Mouse (Mus musculus) naive thymus-derived CD4-positive, alpha-beta T cell, adult 2 months (primary cell): ENCODE measurements at regions not wholly inside any gene's neighbourhood (a gene's known extent, or its start where the extent isn't known, plus 50 kb on each side); places are given as distances from the start of the nearest gene placed in this dataset.
"Not testable (repeated sequence)": the region's sequence is repeated elsewhere in the genome, so short reads cannot be mapped to it uniquely, and the experiment has no call there.

Experiments
- DNase-seq: peaks from one replicate; pipeline ENCODE4 v3.0.0-alpha.2; 2011; ENCODE audit warnings: low read depth

- no peak for DNase-seq
Measured at GRCm38 (mm10) chr2:79022954-79023353, 155.0 kb downstream of the Ube2e3 start.

- no peak for DNase-seq
Measured at GRCm38 (mm10) chr2:79025678-79026077, 157.8 kb downstream of the Ube2e3 start.

- DNase-seq, result no peak
Measured at GRCm38 (mm10) chr2:79030990-79031389, 163.1 kb downstream of the Ube2e3 start.

GRCm38 (mm10) chr2:79036296-79036695 is 168.4 kb downstream of the Ube2e3 start:
- no peak for DNase-seq

- DNase-seq, result no peak
Measured at GRCm38 (mm10) chr2:79038624-79039023, 170.7 kb downstream of the Ube2e3 start.

- DNase-seq, result not testable (repeated sequence)
Measured at GRCm38 (mm10) chr2:79044804-79045203, 176.9 kb downstream of the Ube2e3 start.

- DNase-seq, result no peak
Measured at GRCm38 (mm10) chr2:79045508-79045907, 177.6 kb downstream of the Ube2e3 start.

- DNase-seq, result no peak
Measured at GRCm38 (mm10) chr2:79048020-79048419, 180.1 kb downstream of the Ube2e3 start.

- DNase-seq, result no peak
Measured at GRCm38 (mm10) chr2:79048777-79049537, 181.0 kb downstream of the Ube2e3 start.

GRCm38 (mm10) chr2:79050495-79051046 is 182.6 kb downstream of the Ube2e3 start:
- DNase-seq, result peak; percentile 20

GRCm38 (mm10) chr2:79052226-79052625 is 184.3 kb downstream of the Ube2e3 start:
- no peak for DNase-seq

GRCm38 (mm10) chr2:79056138-79056537 is 188.2 kb downstream of the Ube2e3 start:
- DNase-seq, result peak; percentile 27

GRCm38 (mm10) chr2:79059115-79059943 is 191.4 kb downstream of the Ube2e3 start:
- DNase-seq, result no peak

- no peak for DNase-seq
Measured at GRCm38 (mm10) chr2:79059944-79060238, 192.0 kb downstream of the Ube2e3 start.

GRCm38 (mm10) chr2:79060320-79060719 is 192.4 kb downstream of the Ube2e3 start:
- DNase-seq, result no peak

- DNase-seq, result no peak
Measured at GRCm38 (mm10) chr2:79061645-79062044, 193.6 kb upstream of the Itga4 start.

- DNase-seq, result no peak
Measured at GRCm38 (mm10) chr2:79062196-79062636, 193.0 kb upstream of the Itga4 start.

- DNase-seq, result no peak
Measured at GRCm38 (mm10) chr2:79063641-79064040, 191.6 kb upstream of the Itga4 start.

- DNase-seq, result no peak
Measured at GRCm38 (mm10) chr2:79065321-79065720, 189.9 kb upstream of the Itga4 start.

- DNase-seq, result no peak
Measured at GRCm38 (mm10) chr2:79076115-79076514, 179.1 kb upstream of the Itga4 start.

GRCm38 (mm10) chr2:79078836-79079394 is 176.3 kb upstream of the Itga4 start:
- no peak for DNase-seq

- no peak for DNase-seq
Measured at GRCm38 (mm10) chr2:79081769-79082168, 173.5 kb upstream of the Itga4 start.

- DNase-seq, result no peak
Measured at GRCm38 (mm10) chr2:79086280-79086679, 168.9 kb upstream of the Itga4 start.
